Mouse (Mus musculus) left cerebral cortex, adult 2 months (tissue): ENCODE measurements around the gene Scnm1. TPM values are rescaled to one million over a fixed set of nuclear protein-coding genes. Genes with fewer than 3 reads are reported as not detected.

ENCODE experiments used
- DNase-seq, 2 experiments: peaks; one replicate each; pipeline ENCODE4 v3.0.0; 2021 to 2022; ENCODE audit warnings: low spot score in 2 of 2, mixed read lengths in 1 of 2; ENCODE audit errors: extremely low spot score in 1 of 2
- H3K27ac ChIP-seq: fragments of 200-600 bp; 2 replicates; pipeline ENCODE4 v1.8.1; 2022
- H3K4me3 ChIP-seq: fragments of 200-600 bp; 2 replicates; pipeline ENCODE4 v1.8.1; 2022
- CTCF ChIP-seq: fragments of 200-600 bp; IDR thresholded peaks from 2 replicates; pipeline ENCODE4 v1.8.1; 2022; ENCODE audit warnings: antibody characterized with exemption, mild to moderate bottlenecking, moderate library complexity
- intact Hi-C: fragments of 180-260 bp; cut with DNase I; formaldehyde crosslinking; loops from one replicate; pipeline ENCODE4 v1.15.1; 2025
- total RNA-seq, 2 experiments: library from RNA; stranded (reverse); gene quantifications; 2 replicates each; pipeline ENCODE4 v1.2.3; 2021

The Scnm1 gene
- total RNA-seq, 2 experiments from 2014 or later, result 45.6 to 49.7 TPM

DNA sequence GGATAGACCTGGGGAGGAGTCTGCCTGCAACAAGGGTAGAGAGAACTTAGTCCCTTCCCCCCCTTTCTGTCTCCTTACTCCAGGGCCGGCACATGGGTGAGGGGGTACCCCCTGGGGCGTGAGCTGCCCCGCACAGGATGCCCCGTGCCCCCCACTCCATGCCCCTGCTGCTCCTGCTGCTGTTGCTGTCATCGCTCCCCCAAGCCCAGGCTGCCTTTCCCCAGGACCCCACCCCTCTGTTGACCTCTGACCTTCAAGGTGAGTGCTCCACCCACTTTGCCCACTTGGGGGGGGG, 30.4 kb upstream of the Scnm1 start:
- H3K4me3 ChIP-seq, result no peak overlapping the region
- intact Hi-C loops, result no loop called here
- DNase-seq, result no peak
- H3K27ac ChIP-seq, result no peak overlapping the region
- no peak for TF ChIP-seq CTCF

DNA sequence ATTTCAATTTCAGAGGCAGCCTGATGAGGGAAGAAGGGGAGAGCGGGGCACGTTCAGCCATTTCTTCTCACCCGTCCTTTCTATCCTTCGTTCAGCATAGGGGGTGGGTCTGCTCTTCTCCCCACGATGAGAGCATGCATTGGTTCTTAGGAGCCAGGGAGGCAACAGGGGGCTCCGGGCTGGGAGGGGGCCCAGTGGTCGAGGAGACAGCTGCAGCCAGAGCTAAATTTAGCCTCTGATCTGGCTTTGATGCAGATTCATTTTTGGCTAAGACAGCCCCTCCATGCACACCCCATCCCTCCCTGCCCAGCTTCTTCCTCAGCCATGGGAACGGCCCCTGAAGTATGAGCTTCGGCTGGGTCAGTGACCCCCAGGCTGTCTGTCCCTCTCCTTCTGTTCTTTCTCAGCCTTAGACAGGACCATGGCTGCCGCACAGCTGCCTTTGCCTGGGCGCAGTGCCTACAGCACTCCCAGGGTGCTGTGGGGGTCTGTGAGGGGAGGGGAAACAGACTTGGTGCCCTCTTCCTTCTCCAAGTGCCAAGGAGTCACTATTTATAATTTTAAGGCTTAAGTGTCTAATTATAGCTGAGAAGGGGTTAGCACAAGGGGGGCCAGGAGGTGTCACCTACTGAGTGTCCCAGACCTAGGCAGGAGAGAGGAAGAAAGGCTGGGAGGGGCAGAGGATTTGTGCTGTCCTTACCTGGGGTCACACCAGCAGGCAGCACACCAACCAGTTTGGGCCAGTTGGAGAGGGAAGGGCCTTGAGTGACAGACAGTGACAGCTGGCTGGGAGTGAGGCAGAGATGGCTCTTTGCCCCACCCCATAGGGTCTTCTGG, 29.8 kb upstream of the Scnm1 start:
- H3K4me3 ChIP-seq, result no peak overlapping the region
- H3K27ac ChIP-seq, result no peak overlapping the region
- intact Hi-C loops, result no loop called here
- DNase-seq, result no peak
- TF ChIP-seq CTCF, result no peak

DNA sequence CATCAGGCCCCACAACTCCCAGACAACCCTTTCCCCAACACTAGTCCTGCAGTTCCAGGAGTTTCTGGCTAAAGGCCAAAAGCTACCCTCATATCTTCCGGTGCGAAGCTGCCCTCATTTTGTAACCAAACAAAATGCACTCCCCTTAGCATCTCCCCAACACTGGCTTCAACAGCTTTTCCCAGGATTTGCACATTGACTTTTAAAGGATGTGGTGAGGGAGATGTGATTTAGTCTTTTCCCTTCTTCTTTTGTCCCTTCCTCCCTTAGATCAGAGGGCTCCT, 28.5 kb upstream of the Scnm1 start:
- no peak for TF ChIP-seq CTCF
- DNase-seq, result no peak
- Histone ChIP-seq H3K27ac (no peak overlapping the region), H3K4me3 (no peak overlapping the region)
- intact Hi-C loops, result no loop called here

DNA sequence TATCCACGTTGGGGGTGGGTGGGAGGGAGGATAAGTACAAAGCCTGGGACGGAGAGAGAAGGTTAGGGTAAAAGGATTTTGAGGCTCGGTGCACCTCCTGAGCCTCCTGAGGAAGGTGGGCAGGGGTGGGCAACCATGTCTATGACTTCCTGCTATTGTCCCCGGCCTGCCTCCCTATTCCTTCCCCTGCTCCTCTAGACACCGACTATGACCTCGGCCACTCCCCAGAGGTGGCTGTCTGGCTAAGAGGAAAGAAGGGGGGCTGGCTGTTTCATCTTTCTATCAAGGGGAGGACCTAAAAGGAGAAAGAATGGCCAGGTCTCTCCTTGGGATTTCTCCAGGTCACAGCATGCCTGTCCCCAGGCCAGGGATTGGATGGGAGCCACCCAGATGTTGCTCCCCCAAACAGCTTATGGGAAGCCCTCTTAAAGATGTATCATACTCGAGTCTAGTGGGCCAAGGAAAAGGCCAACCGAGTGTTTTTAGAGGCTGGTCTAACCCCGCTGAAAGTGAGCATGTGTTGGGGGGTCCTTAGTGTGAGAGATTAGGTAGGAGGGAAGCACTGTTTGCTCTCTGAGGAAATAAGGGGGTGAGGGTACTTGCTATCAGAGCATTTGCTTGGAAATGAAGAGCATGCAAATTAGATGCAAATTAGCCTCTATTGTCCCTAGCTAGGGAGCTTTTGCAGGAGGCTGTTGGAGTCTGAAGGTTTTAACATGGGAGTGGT, 28.0 kb upstream of the Scnm1 start:
- H3K27ac ChIP-seq, result no peak overlapping the region
- intact Hi-C loops, result no loop called here
- DNase-seq, result no peak
- no peak for TF ChIP-seq CTCF
- H3K4me3 ChIP-seq, result peak overlapping the region; percentile 96

DNA sequence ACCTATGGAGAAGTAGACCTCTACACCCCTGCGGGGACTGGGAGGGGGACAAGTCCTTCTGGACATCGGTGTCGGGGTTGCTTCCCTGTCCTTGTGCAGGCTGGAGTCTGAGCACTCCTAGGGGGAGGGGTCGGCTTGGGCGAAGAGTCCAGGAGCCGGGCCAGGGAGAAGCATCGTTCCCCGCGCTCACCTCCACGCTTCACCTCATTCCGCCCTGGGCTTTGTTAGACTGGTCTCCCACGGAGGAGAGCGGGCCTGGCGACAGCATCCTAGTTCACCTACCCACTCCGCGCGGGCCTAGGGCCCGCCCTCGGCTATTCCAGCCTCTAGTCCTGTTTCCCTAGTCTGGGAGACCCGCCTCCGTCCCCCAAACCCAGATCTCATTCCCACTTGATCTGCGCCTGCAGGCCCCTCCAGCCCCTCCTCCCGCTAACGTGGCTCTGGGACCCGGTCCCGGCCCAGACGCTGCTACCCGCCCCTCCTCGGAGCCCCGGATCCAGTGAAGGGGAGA, 27.3 kb upstream of the Scnm1 start:
- intact Hi-C loops, result no loop called here
- Histone ChIP-seq H3K27ac (peak overlapping the region; percentile 9; the same call in 1 of the 2 replicates), H3K4me3 (peak overlapping the region; percentile 96)
- TF ChIP-seq CTCF, result no peak
- DNase-seq, result no peak

DNA sequence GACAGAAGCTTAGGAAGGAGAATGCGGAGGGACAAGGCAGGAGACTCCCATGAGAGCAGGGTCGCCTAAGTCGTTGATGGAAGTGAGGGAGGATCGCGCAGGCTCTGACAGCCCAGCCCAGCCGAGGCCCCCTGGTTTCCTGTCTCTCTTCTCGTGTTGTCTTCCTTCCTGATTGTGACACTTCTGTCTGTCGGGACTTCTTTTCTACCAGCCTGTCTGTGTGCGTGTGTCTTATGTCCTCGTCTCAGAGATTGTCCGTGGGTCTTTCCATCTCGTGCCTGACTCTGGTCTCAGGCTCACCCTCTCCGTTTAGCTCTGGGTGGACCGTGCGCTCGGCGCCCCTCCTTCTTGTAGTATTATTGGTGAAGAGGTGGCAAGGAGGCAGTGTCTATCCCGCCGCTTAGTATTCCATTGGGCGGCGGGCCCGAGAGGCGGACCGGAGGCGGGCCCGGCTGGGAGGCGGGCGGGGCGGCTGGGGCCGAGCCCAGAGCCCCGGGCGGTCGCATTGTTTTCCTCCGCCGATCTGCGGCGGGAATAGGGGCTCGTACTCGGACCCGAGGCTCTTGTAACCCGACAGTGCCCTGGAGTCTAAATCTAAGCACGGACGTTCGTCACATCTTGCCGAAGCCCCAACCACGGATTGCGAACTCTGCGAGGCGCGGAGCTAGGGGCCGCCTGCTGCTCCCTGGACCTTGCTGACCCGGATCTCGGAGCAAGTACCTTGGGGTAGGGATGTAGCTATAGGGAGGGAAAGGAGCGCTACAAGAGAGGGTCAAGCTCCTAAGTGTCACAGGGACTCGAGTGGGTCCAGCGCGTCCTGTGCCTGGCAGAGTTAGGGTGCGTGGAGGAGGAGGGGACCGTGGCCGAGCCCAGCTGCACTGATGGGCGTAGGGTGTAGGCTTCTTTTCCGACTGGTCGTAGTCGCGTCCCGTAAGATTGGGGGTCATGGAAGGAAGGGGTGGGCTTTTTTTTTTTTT, 26.5 kb upstream of the Scnm1 start, which contains the start of gene Sema6c:
Gene Sema6c, plus strand, starts transcription at position 471 of the 977 bp plus-strand sequence.
- peak within 1 kb of the TSS; percentile 76 for H3K27ac ChIP-seq
- intact Hi-C loops, result no loop called here
- DNase-seq, result peak; percentile 84 to 87
- TF ChIP-seq CTCF, result no peak
- H3K4me3 ChIP-seq, result peak within 1 kb of the TSS; percentile 96

DNA sequence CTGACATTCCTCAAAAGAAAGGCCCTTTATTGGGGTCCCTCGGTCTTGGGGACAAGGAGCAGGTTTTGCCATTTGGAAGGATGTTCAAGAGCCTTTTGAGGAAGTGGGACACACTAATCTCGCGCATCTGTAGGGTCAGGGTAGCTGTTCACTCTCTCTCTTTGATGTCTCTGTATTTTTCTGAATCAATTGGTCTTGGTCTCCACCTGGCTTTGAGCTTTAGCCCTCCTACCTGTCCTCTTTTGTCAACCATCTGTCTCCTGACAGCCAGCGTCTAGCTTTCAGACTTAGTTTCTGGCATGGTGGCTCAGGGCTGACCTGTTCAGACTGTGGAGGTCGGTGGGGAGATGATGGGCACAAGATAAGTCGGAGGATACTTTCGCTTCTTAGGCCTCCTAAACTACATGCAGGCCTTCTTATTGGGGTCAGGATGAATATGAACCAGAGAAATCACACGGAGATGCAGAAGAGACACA, 25.7 kb upstream of the Scnm1 start:
- intact Hi-C loops, result no loop called here
- Histone ChIP-seq H3K4me3 (peak overlapping the region; percentile 96), H3K27ac (peak overlapping the region; percentile 76)
- no peak for DNase-seq
- no peak for TF ChIP-seq CTCF

DNA sequence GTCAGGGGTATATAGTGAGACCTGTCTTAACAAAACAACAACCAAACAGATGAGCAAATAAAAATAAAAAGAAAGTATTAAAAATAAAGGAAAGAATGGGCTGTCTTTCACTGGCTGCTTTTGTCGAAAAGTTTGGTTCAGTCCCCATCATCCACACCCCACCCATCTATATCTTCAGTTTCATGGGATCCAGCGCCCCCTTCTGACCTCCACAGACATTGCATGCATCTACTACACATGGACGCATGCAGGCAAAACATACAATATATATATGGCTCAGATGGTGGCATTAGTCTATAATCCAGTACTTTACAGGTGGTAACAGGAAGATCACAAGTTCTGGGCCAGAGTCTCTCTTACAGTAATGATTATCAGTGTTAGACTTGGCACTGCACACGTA, 20.1 kb upstream of the Scnm1 start:
- no peak overlapping the region for H3K4me3 ChIP-seq
- no peak for DNase-seq
- peak; percentile 56 for TF ChIP-seq CTCF
- intact Hi-C loops, result no loop called here
- H3K27ac ChIP-seq, result no peak overlapping the region

DNA sequence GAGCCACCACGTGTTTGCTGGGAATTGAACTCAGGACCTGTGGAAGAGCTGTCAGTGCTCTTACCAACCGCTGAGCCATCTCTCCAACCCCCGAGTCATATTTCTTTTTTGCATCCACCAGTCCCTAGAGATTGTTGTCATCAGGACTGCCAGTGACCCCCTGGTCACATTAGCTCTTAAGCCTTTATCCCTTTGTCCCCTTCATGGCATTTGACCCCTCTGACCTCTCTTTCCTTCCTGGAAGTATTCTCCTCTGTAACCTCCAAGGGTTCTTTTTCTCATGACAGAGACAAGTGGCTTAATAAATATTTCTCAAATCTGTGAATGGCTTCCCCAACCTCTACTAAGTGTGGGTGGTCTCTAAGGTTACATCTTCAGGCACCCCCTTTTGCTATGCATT, 14.1 kb upstream of the Scnm1 start:
- no peak for TF ChIP-seq CTCF
- Histone ChIP-seq H3K27ac (no peak overlapping the region), H3K4me3 (no peak overlapping the region)
- no peak for DNase-seq
- intact Hi-C loops, result no loop called here

DNA sequence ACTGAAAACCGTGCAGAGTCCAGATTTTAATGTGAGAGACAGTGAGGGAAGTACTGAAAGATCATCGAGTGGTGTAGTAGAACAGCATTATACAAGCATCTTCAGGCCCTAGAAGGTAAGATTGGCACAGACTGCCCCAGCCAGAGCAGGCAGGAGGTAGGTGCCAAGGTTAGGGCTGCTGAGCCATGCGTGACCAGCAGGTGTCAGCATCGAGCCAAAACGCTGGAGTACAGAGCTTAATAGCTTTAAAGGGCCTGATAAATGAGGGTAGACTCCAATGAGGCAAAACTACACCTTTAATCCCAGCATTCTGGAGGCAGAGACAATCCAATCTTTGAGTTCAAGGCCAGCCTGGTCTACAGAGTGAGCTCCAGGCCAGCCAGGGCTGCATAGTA, 8.8 kb upstream of the Scnm1 start:
- H3K27ac ChIP-seq, result no peak overlapping the region
- intact Hi-C loops, result loop anchor here (1.0 to 5.0 kb wide), 3 partner anchors 32 to 140 kb away; partner anchors contain the start of genes Mindy1 and Prune1

DNA sequence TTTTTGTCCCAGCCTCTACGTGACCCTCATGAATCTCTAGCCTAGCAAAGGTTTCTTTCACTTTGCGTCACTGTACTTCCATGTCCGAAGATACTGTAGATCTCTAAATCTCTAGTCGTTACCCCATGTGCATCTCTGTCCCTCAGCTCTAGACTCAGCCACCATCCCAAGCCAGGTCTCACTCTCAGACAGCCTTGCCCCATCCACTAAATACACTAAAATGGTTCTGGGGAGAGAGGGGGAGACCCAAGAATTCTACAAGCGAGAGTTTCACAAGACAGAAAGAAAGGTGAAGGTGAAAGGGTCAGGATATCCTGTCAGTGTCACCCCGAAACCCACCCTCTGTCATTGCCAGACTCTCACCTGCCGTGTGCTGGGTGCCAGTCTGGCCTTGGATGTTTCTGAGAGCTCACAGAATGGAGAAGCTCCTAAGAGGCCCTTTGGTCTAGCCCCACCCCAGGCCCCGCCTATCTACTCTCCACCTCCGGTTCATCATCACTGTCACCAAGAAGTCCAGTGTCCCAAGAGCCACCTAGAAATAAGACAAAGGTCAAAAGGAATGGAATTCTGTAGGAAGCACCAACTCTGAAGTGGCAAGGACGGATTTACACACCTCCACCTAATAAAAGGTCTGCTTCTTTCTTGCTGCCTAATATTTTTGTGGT, 8.3 kb upstream of the Scnm1 start, which contains the start of gene Tnfaip8l2:
Gene Tnfaip8l2, minus strand, starts transcription at position 409 of the 665 bp plus-strand sequence.
- no peak within 1 kb of the TSS for H3K4me3 ChIP-seq
- DNase-seq, result no peak
- H3K27ac ChIP-seq, result no peak within 1 kb of the TSS
- intact Hi-C loops, result loop anchor here (1.0 to 5.0 kb wide), 4 partner anchors 32 to 140 kb away; partner anchors contain the start of genes Gabpb2, Mindy1 and Prune1
- TF ChIP-seq CTCF, result no peak

More for the DNA sequence above, 8.8 kb upstream of the Scnm1 start:
- peak; percentile 97 for TF ChIP-seq CTCF
- peak; percentile 79 to 88 for DNase-seq
- H3K4me3 ChIP-seq, result no peak overlapping the region
